Mouse (Mus musculus): Measurements from ENCODE around the gene Ktn1.

Gene Ktn1

DNA sequence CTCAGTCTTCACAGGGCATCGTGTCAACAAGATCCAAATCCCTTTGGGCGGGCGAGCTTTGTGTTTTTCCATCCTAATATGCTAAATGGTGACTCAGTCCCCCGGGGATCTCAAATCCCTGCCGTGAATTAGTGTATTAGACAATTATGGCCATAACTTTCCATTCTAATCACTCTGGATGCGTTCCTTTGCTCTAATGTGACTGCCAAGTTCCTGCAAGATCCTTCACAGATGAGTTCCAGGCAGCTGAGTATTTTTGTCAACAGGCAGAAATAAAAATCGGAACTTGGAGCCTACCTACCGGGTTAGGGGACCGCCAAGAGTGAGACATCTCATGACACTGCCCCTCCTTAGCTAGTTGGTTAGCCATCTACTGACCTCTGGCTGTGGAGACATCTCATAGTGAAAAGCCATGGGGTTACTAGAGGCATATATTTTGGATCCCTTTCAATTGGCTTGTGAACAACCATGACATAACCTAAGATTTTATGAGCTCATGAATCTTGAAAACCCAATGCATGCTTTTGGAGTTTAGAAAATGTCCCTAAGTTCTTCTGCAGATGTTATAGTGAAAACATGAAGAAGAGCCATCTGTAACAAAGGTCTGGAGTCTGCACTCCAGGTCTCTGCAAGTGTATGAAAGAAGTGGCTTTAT, 108.3 kb downstream of the Ktn1 start:
- DNase-seq = no peak

DNA sequence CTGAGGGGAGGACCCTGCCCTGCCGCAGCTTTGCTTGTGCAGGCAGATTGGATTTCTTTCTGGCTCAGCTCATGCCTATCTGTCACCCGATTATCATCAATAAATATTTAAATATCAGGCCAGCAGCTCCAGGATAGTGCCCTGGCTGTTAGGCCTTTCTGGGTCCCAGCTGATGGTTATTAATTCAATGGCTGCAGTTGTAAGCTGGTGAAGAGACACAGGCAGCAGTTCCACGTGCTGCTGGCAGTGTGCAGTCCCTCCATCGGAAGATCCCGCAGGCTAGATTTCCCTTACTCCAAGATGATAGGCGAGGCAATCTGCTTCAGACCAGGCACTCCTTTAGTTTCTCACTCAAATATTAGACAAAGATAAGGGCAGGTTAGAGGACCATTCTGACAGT, 116.9 kb downstream of the Ktn1 start:
- DNase-seq = no peak

GRCm38 (mm10) chr14:47765796-47766195, 117.5 kb downstream of the Ktn1 start:
- no peak for DNase-seq

GRCm38 (mm10) chr14:47766373-47766772, 118.1 kb downstream of the Ktn1 start:
- DNase-seq = no peak

DNA sequence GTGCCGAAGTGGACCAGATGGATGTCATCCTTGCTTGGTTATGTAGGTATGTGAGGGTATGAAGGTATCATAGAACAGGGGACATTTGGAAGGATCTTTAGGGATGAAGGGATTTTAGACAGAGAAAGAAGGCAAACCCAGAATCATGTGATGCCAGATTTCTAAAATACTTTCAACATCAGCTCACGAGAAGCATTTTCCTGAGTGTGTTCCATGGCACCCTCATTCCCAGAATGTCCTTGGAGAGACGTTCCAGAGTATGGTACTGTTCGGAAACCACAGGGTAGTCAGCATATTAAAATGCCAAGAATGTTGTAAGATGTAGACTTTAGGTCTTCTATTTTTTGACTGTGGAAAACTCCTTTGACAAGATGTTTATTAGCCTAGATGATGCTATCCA, 123.2 kb downstream of the Ktn1 start:
- DNase-seq = no peak

DNA sequence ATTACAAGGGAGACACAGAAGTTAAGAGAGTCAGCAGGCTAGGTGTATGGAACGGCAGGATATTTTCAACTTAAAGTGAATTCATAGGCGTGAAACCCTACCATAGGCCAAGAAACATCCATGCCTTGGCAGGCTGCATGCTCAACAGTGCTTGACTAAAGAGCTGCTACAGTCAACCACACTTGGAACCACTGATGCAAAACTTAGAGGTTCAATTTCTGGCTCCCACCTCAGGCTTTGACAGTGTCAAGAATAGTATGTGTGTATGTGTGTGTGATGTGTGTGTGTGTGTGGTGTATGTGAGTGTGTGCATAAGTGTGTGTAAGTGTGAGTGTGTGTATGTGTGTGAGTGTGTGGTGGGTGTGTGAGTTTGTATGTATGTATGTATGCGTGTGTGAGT, 127.3 kb downstream of the Ktn1 start:
- no peak for DNase-seq

- DNase-seq = no peak
Measured at GRCm38 (mm10) chr14:47776260-47777035, 128.2 kb downstream of the Ktn1 start.

- no peak for DNase-seq
Measured at GRCm38 (mm10) chr14:47786112-47786511, 137.9 kb downstream of the Ktn1 start.

All from thymus, postnatal 36 days (tissue).